Mouse (Mus musculus) lung, postnatal 25 days (tissue): Measurements from ENCODE around the gene Rapgef4.
"Not testable (repeated sequence)": the region's sequence is repeated elsewhere in the genome, so short reads cannot be mapped to it uniquely, and the experiment has no call there.

Experiments used
- DNase-seq: peaks from one replicate; pipeline ENCODE4 v3.0.0; 2022; ENCODE audit warnings: low spot score

Gene Rapgef4

DNA sequence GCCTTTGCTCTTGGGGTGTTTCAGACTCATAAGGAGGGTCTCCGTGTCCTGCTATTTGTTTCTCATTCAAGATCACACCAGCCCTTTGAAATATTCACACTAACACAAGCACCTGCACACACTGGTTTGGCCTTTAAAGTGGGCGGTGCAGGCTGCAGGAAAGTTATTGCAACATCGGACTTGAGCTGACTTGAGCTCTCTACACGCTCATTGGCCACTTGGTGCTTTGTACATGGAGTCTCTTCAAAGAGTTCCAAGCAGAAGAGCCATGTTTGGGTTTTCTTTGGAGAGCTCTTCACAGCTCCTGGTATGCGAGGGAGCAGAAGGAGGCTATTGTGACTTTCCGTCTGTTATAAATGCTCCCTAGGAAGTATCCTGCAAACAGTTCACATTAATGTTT, 139.2 kb downstream of the Rapgef4 start:
- DNase-seq = peak; percentile 83

DNA sequence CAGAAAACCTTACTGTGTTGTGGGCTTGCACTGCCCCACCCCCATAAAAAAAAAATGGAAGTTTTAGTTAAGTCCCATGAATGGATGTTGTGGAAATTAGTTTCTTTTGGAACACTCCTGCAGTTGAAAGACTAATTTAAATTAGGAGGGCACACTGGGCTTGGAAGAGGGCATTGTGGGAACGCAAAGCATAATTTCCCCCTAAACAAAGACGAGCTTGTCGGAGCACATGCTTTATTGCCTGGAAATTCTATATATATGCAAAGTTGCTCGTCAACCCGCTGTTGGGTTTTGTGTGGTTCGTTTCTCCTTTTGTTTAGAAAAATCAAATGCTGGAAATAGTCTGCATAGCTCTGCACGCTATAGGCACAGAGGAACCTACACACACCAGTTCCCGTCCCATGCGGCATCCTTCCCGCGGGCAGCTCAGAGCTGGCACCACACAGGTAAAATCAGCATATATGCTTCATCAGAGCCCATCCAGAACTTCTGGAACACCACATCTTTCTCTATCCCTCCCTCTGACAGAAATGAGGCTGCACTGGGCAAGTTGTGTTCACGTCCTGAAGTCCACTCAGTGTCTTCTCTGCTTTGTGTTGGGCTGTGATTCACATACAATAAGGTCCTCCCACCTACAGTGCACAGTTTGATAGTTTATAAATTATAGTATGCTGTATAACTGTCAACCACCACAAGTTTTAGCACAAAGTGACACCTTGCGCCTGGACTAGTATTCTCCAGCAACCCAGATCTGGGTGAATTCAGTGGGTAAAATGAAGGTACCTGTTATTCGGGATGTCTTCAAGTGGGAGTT, 141.6 kb downstream of the Rapgef4 start:
- no peak for DNase-seq

DNA sequence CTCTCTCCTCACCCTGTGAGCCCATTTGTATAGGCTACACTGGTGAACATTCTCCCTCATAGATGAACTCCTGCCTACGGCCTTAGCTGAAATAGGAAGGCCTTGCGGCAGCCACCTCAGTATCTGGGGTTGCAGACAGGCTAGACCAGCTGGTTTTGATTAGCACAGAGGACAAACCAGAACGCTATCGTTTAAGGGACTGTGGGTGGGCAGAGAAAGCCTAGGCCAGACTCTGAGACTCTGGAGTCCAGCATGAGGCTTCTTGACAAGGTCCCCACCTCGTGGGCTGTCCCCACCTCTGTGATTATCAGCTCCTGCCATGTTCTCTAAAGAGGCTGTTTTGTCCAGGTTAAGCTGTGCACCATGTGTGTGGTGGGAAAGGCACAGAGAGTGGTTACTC, 142.8 kb downstream of the Rapgef4 start:
- DNase-seq = no peak

DNA sequence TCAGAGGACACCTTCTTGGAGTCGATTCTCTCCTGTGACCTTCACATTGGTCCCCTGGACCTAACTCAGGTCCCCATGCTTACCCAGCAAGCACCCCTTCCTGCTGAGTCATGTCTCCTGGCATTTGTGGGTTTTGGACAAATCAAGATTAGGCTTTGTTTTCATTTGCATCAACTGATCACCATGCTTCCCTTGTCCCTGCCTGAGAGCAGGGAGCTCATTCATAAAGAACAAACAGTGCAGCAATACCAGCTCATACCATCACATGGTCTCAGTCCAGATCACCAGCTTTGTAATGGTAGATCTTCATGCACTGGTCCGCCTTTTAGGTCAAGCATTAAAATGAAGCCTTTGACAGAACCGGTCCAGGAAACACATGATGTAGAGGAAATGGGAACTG, 144.7 kb downstream of the Rapgef4 start:
- no peak for DNase-seq

DNA sequence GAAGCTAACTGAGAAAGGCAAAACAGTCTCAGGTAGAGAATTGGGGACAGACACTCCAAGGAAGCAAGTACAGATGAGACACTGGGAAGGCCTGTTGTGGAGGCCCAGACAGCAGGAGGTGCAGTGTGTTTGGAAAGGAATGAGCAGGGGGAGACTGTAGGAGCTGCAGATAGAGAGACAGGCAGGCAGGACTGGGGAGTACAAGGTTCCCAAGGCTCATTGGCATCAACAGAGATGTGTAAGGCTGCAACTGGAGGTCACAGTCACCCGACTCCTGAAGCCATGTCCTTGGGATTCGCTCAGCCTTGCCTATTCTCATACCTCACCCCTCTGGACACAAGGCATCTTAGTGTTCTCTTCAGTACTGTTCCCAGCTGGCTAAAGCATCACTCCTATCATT, 145.4 kb downstream of the Rapgef4 start:
- DNase-seq = no peak

DNA sequence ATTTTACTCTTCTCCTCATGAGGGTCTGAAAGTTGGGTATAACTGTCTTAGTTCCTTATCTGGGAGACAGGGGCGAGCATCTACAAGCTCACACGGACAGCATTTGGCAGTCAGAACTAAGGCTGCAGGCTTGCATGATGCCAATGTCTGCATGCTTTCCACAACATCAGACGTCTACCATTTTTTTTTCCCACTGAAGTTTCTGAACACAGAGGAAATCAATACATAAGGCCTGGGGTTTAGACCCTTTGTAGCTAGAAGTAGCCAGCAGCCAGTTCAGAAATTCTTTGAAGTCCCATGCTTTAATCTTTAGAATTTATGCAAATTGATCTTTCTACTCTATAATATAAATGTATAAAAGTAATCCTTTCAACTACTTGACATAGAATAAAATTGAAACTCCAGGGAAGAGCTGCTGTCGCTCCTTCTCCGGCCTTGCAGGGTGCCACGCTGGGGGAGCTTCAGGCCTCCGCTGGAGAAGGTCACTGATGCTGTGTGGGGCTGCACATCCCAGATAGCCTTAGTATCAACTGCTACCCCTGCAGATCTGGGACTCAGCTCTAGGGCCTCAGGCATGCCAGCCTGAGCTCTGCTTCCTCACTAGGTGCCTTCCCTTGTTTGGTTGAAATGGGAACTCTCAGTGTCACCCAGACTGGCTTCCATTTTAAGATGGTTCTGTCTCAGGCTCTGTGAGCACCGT, 148.7 kb downstream of the Rapgef4 start:
- DNase-seq = no peak

DNA sequence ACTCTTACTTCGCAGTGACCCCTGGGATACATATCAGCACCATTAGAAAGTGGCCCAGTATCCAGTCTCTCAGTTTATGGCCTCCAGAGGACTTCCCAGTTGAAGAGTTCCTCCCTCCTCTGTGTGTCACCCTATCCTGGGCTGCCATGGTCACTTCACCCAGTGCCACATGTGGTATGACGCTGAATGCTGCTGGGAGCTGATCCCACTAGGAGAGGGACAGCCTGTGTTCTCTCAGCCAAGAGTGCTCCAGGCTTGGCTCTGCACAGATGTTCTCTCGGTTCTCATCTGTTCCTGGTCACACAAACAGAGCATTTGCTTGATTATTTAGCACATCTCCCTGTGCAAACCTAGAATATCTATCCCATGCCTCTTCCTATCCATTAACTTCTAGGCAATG, 151.2 kb downstream of the Rapgef4 start:
- no peak for DNase-seq

DNA sequence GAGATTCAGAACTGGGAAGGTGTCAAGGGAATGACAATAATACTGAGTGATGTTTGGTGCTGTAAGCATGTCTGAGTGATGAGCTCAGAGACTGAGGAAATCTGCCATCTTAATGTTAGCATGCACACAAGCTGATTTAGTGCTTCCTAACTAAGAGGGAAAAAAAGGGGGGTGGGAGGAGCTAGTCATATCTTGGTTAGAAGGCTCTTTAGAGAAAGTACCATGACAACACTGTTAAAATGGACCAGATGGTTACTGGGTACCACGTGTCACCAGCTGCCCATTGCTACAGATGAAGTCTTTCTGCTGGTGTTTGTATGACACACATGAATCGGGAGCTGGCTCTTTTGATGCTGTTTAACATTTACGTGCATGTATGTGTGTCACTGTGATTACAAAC, 155.0 kb downstream of the Rapgef4 start:
- no peak for DNase-seq

DNA sequence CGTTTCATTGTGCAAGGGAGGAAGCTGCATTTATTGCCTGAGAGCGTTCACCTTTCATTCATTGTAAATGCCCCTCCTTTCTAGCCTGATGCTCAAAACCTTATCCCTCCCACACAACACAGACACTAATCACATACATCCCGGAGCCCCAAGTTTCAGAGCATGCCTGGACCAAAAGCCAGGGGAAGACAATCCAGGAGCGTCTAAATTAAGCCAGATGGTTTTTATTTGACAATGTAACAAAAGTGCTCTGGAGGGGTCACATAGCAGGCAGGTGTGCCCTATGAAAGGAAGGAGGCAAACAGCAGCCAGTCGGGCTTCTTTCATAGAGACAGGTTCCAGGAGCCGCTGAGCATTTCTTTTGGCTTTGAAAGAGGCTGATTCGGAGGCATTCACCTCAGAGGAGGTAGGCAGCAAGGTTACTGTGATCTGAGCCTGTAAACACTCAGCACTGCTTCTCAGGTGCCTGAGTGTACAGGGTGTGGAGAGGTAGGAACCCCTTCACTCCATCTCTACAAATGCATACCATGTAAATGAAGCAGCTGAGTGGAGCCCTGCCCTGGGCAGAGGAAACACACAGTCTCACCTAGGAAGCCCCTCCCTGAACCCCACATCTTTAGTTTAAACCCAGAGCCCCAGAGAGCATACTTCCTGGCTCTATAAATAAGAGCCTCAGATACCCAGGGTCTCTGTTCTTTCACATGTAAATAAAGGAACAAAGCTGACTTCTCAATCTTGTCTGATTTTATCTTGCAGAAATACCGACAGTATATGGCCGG, 155.6 kb downstream of the Rapgef4 start:
- DNase-seq = peak; percentile 65

DNA sequence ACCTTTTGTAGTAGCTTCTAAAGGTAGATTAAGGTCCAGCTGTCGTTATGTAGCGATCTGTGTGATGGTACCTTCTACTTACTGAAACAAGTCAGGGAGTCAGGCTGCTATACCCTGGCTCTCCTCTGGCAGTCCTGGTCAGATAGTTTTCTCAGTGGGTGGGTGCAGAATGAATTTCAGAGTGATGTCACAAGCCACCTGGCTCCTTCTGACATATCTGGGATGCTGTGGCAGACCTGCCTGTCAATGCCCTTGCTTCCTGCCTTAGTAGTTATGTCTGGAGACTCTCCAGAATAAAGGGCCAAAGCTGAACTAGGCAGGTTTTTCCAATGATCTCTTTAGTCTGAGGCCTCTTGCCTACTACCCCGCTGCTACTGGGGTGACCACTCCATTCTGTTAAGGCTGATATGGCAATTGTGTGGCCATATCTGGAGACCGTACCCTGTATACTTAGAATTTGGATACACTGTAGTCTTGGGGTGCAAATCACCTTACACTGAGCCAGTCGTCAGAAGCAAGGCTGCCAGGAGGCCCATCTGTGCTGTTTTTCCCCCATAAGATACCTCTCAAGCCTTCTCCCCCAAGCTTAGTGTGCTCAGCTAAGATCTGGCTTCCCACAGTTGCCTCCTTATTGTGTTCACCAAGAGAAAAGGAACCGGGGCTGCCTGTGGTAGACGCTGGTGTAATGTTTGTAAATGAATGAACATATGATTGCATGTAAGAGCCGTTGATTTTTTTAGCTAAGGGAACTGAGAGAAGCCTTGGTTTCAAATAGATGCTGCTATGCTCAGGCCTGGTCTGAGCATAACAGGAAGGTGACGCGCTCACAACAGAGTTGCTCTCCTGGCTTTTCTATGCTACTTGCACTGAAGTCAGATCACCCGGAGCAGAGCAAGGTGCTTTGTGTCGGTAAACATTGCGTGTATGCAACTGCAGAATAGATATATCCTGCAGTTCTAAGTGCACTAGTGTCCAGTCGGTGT, 159.1 kb downstream of the Rapgef4 start:
- DNase-seq = peak; percentile 21

DNA sequence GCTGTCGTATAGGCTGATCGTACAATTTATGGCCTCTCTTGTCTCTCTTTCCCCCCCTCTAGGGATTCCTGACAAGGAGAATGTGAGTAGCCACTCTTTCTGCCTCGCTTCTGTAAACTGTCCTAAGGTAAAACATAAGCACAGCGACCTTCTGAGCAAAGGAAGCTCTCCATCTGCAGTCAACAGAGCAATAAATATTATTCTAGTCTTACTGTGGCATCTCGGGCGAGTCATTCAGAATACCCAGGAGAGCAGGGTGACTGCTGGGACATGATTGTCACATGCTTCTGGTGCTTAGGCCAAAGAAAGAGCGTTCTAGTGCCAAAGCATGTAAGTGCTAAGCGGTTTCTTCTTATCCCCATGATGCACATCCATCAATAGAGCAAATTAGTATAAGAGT, 160.1 kb downstream of the Rapgef4 start:
- no peak for DNase-seq

DNA sequence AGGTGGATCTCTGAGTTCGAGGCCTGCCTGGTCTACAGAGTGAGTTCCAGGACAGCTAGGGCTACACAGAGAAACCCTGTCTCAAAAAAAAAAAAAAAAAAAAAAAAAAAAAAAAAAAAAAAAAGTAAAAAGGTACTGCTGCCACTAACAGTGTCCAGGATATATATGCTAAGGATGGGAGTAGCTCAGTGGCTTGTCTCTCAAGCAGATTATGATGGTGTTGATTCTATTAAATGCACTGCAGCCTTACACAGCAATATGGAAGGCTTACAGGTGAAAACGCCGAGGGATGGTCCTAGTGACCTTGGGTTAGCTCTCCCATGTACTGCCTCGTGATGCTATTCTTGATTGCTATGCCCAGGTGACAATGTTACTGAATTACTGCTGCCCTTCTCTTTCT, 160.7 kb downstream of the Rapgef4 start:
- DNase-seq = not testable (repeated sequence)

DNA sequence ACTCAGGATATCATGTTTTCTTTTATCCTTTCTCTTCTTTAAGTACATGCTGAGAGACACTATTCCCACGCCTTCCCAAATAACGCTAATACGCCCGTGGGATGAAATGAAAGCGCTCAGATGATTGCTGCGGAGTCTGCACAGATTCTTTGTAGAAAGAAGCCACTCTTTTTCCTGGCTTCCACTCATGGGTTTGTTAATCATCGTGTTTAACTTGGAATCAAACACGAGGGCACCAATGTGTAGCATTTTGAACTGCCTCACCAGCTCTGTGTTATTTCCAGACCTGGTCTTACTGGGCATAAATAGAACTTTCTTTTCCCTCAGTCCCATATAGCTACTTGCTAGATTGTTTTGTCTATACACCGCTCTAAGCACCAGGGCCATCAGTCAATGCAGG, 162.4 kb downstream of the Rapgef4 start:
- no peak for DNase-seq

DNA sequence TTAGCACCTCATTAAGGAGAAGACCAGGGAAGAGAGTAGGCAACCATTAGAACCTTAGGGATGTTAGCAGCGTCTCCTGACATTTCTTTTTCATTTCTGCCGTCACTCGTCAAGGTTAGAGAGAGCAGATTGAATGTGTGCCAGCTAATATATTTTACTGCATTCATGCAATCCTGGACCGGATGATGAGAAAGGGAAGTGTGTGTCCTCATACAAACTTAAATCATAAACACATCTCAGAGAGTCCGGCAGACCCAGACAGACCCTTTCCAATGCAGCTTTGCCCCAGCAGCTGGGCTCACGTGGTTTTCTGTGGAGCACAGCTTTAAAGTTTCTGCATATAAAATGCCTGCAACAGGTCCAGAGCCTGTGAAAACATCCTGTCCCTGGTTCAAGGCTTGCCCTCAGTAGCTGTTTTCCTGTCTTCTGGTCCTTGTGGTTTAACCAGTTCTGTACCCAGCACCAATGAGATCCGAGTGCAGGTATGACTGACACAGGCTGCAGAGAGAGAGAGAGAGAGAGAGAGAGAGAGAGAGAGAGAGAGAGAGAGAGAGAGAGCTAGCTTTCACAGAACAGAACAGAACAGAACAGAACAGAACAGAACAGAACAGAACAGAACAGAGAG, 163.6 kb downstream of the Rapgef4 start:
- DNase-seq = peak; percentile 31

DNA sequence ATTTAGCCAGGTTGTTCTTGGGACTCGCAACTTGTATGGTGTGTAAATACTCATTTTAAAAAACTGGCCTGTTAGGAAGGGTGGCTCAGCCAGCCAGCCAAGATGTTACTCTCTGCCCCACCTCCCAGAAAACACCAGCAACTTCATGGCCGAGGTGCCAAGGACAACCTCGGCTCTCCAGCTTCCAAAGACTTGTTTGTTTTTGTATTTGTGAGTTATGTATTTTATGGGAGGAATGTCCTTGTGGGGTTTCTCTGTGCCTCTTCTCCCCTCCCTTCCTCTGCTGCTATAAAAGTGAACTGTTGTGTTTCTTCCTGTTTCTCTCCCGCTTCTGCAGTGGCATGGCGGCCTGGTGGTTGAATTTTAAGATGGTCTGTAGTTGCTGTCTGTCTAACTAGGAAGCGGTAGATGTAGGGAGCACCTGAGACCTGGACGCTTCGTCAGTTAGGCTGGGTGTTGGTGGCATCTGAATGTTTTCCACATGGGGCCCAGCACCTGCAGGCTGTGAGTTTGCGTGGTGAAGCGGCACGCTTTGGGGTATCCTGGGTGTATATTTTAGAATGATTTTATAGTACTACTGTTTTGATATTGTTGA, 164.3 kb downstream of the Rapgef4 start:
- DNase-seq = peak; percentile 39

DNA sequence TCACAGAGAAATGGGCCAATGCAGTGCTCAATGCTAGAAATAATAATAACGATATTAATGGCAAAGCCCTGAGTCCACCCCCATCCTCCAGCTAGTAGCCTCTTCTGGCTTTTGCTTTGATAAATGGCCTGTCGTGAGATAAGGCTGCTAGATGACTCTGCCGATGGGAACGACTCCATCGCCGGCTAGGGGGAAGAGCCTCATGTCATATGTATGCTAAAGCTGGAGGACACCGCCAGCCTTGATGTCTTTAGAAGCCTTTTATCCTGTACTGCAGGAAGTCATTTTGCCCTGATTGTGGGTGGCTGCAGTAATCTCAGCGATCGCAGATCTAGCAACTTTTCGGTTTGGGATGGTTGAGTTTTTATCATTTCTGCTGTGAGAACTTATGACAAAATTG, 165.0 kb downstream of the Rapgef4 start:
- no peak for DNase-seq

DNA sequence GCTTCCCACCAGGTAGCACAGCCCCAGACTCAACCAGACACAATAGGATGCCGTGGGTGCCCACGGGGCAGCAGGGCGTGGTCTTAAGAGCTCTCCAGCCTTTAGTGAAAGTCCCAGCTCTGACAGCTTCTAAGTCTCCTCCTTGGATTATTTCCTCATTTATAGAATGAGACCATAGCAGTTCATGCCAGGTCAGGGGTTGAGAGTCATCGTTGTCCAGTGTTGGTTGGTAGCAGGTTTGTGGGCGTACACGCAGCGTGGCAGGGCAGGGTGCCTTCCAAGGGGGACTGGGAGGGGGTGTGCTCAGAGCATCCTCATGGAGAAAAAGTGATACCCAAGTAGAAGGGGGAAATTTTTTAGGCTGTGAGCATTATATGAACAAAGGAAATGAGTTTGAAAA, 166.2 kb downstream of the Rapgef4 start:
- DNase-seq = no peak

DNA sequence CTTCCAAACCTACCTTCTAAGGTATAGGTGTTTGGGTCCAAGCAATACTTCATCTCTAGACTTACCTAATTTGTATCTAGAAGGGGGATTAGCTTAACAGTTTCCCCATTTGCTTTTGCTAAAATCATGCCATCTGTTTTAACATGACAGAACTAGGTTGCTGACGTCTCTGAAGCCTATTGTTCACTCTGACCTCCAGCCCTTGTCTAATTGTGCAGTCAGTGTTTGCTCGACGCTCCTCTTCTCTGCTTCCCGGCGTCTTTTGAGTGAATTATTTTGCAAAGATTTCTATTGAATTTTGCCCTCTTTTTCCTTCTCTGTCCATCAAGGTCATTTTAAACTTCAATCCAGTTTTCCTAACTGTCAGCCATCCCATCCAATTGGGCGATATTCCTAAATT, 166.7 kb downstream of the Rapgef4 start:
- DNase-seq = no peak

DNA sequence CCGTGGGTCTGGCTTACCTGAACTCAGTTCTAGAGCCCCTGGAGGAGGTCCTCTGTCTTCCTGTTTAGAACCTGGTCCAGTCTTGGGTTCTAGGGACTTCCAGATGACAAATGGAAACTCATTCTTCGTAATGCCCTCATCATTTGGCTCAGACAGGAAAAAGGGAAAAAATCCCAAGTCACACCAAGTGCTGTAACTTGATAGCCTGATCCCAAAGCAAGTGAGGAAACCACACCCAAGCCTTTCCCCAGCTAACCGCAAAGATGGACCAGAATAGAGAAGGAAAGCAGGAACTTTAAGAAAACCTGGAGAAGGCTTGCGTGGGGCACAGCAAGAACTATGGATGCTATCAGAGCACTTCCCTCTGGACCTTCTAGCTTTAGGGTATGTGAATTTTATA, 167.6 kb downstream of the Rapgef4 start:
- DNase-seq = no peak

DNA sequence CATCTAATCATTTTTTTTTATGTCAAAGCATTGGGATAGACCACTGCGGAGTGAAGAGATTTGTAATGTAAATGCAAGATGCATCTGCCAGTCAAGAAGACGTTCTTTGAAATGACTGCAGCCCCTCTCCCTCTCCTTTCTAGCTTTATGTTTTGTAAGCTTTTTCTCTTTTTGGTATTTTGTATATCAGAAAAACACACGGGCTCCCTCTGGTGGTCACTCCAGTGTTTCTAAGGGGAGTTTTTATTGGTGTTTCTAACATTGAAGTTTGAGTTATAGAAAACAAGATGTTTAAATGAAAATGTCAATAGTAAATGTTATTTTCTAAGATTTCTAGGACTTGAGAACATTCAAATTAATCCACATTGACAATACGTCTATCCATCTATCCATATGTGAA, 168.0 kb downstream of the Rapgef4 start:
- peak; percentile 63 for DNase-seq
